Mouse (Mus musculus): ENCODE data around the gene Pla2r1. TPM values are rescaled to one million over a fixed set of nuclear protein-coding genes. Genes with fewer than 3 reads are reported as not detected.

The Pla2r1 gene
- polyA plus RNA-seq (2012; rRNA removed), result 1.5 and 1.6 TPM in 2 replicates

DNA sequence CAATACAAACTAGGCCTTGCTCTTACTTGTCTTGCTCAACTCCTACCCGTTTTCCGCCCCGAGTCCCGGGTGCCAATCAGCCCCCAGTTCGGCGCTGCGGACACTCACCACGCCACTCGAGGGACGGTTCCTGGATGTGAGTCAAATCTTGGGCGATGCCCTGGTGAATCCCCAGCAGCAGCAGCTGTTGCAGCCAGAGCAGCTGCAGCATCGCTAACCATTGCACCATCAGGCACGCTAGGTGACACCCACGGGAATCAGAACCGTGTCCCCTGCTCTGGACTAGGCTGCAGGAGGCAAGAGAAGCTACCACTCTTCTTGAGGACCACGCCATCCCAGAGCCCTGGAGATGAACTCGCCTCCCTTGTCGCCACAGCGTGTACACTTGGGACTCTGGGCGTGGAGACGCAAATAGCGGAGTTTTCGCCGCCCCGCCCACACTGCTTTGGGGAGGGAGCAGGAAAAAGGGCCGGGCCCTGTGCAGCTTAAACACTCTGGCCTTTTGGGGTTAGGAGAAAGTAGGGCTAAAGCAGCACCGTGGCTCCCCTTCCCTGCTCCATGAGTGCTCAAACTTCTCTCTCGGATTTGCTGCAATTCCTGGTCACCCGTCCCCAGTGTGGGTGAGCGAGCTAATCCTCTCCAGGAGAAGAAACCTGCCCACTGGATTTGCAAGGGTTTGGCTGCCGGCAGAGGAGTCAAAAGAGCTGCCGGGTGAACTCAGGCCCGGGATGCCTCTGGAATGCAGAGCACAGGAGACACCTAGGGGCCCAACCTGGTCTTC is at the start of gene Pla2r1:
Pla2r1 (minus strand) TSS at position 407 of the 781 bp plus-strand sequence.

DNA sequence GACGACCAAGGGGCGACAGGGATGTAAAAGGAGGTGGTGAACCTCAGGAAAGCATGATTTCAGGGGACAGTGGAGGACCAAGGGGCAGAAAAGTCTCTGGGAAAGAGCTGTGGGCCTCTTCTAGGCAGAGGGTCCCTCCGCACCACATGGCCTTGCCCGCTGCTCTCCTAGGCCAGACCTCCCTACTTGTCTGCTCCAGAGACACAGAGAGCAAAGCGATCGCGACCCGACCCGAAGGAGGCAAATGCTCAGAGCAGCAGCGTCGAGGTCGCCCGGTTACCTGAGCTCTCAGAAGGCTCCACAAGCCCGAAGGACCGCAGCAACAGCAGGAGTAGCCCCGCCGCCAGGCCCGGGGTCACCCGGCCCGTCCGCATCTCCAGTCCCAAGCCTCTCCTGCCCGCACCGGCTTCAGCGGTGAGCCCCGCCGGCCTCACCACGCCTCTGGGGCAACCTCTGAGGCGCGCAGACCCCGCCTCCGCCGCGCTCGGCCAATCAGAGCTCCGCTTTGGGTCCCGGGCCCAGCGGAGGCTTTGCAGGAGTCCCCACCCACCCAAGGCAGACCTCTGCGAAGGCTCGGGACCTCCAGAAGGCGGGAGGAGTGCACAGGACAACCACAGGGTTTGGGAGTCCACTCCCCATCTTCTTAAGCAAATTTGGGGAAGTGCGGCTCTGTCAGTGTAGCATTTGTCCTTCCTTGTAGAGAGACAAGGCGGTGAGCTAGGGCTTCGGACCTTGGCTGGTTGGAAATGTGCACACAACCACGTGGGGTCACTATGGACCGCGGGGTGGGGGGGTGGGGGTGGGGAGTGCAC is 170.0 kb downstream of the Pla2r1 start, which contains the start of gene Ly75:
Ly75 (minus strand) TSS at position 446 of the 812 bp plus-strand sequence.

Other genes with a start within 250 kb of the Pla2r1 start
- gene Ly75, start 170.0 kb downstream of the Pla2r1 start, polyA plus RNA-seq (2012; rRNA removed), result 1.5 and 2.6 TPM in 2 replicates
- 0.13 and 0.67 TPM in 2 replicates for gene Itgb6, start 169.3 kb upstream of the Pla2r1 start, polyA plus RNA-seq (2012; rRNA removed)